Mouse (Mus musculus) gastrocnemius, postnatal 4 days (tissue): Measurements from ENCODE around the gene Gpr182. TPM values are rescaled to one million over a fixed set of nuclear protein-coding genes. Genes with fewer than 3 reads are reported as not detected.

Experiments
- DNase-seq, 2 experiments: peaks; one replicate each; pipeline ENCODE4 v3.0.0; 2021 to 2022; ENCODE audit warnings: low spot score in 2 of 2, mixed read lengths in 2 of 2
- total RNA-seq, 2 experiments: library from RNA; stranded (reverse); gene quantifications; 2 replicates each; pipeline ENCODE4 v1.2.3; 2021

Gene Gpr182
- total RNA-seq, 2 experiments from 2014 or later = 0.34 to 0.56 TPM

GRCm38 (mm10) chr10:127698966-127699365, 52.6 kb downstream of the Gpr182 start:
- DNase-seq = no peak

Other genes with a start within 250 kb of the Gpr182 start
- gene Ndufa4l2, start 236.8 kb downstream of the Gpr182 start, total RNA-seq = 10 to 100 TPM; 23.6 to 24.1 TPM
- gene Shmt2, start 229.3 kb downstream of the Gpr182 start, total RNA-seq = 10 to 100 TPM; 34.6 to 34.8 TPM
- 1 to 10 TPM; 1.9 to 2.2 TPM for gene Nxph4, start 217.2 kb downstream of the Gpr182 start, total RNA-seq
- gene Lrp1, start 130.6 kb downstream of the Gpr182 start, total RNA-seq = 100 to 1,000 TPM; 184 to 193 TPM
- 10 to 100 TPM; 25.9 to 27.0 TPM for gene Stat6, start 108.7 kb downstream of the Gpr182 start, total RNA-seq
- gene Nemp1, start 84.8 kb downstream of the Gpr182 start, total RNA-seq = 1 to 10 TPM; 6.0 to 7.3 TPM
- 10 to 100 TPM; 14.5 to 14.8 TPM for gene Nab2, start 83.2 kb downstream of the Gpr182 start, total RNA-seq
- gene Myo1a, start 46.6 kb downstream of the Gpr182 start, total RNA-seq = 1 to 10 TPM in 1 of 2 experiments, under 1 TPM in 1; 0.29 to 1.0 TPM
- gene Tac2, start 27.3 kb downstream of the Gpr182 start, total RNA-seq = under 1 TPM in 1 of 2 experiments, not detected in 1; 0.44 TPM
- 1 to 10 TPM; 6.9 to 8.2 TPM for gene Zbtb39, start 12.2 kb downstream of the Gpr182 start, total RNA-seq
- gene Rdh1, start 8.0 kb upstream of the Gpr182 start, total RNA-seq = under 1 TPM; 0.08 to 0.15 TPM
- under 1 TPM in 1 of 2 experiments, not detected in 1; 0.29 TPM for gene Rdh16f1, start 8.1 kb upstream of the Gpr182 start, total RNA-seq
- under 1 TPM in 1 of 2 experiments, not detected in 1; 0.34 TPM for gene Rdh9, start 24.7 kb upstream of the Gpr182 start, total RNA-seq
- under 1 TPM in 1 of 2 experiments, not detected in 1; 0.12 TPM for gene Rdh16, start 49.4 kb upstream of the Gpr182 start, total RNA-seq
- gene Rdh19, start 98.2 kb upstream of the Gpr182 start, total RNA-seq = not detected
- gene Rdh16f2, start 114.7 kb upstream of the Gpr182 start, total RNA-seq = not detected
- gene Rdh7, start 137.1 kb upstream of the Gpr182 start, total RNA-seq = under 1 TPM in 1 of 2 experiments, not detected in 1; 0.52 TPM
- gene Sdr9c7, start 146.8 kb upstream of the Gpr182 start, total RNA-seq = not detected